Mouse (Mus musculus): ENCODE data around the gene Rbbp6.

The Rbbp6 gene

GRCm38 (mm10) chr7:122970864-122971420 is 5.5 kb downstream of the Rbbp6 start:
- DNase-seq (ENCODE audit: low spot score in 2 of 2) = no peak

GRCm38 (mm10) chr7:122972006-122972689 is 6.7 kb downstream of the Rbbp6 start:
- no peak for DNase-seq (ENCODE audit: low spot score in 2 of 2)

- DNase-seq (ENCODE audit: low spot score in 2 of 2) = no peak
These were observed 14.0 kb downstream of the Rbbp6 start for GRCm38 (mm10) chr7:122979514-122979913.

- DNase-seq (ENCODE audit: low spot score in 2 of 2) = no peak
These were observed 32.7 kb downstream of the Rbbp6 start for GRCm38 (mm10) chr7:122998189-122998588.

- DNase-seq (ENCODE audit: low spot score in 2 of 2) = no peak
These were observed 34.4 kb downstream of the Rbbp6 start for GRCm38 (mm10) chr7:122999871-123000396.

- no peak for DNase-seq (ENCODE audit: low spot score in 2 of 2)
These were observed 35.3 kb downstream of the Rbbp6 start for GRCm38 (mm10) chr7:123000796-123001195.

GRCm38 (mm10) chr7:123001341-123002027 is 36.0 kb downstream of the Rbbp6 start:
- DNase-seq (ENCODE audit: low spot score in 2 of 2) = no peak

GRCm38 (mm10) chr7:123002028-123002410 is 36.5 kb downstream of the Rbbp6 start:
- no peak for DNase-seq (ENCODE audit: low spot score in 2 of 2)

GRCm38 (mm10) chr7:123003207-123003606 is 37.7 kb downstream of the Rbbp6 start:
- no peak for DNase-seq (ENCODE audit: low spot score in 2 of 2)

DNA sequence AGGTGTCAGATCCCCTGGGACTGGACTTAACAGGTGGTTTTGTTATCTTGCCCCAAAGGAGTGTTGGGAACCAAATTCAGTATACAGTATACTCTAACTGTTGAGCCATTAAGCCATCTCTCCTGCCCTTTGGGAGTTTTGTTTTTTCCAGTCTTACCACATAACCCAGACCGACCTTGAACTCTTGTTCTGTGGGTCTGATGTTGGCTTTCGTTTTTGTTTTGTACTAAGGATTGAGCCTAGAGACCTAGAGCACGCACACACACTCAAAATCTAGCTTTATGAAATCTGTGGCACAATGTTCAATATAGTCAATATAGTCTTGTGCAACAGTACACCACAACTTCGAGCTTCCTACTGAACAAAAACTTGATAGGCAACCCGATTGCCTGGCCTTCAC is 39.0 kb downstream of the Rbbp6 start:
- DNase-seq (ENCODE audit: low spot score in 2 of 2) = no peak

DNA sequence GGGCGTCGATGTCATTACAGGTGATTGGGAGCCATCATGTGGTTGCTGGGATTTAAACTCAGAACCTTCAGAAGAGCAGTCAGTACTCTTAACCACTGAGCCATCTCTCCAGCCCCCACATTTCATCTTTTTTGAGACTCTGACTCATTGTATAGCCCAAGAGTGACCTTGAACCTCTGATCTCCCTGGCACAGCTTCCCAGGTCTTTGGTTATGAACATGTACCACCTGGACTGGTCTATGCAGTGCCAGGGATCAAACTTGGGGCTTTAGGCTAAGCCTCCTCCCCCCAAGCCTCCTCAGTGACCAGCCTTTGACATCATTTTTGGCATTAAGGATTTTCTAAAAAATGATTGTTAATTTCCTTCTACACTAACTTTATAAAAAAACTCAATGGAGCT is 40.8 kb downstream of the Rbbp6 start:
- DNase-seq (ENCODE audit: low spot score in 2 of 2) = no peak

- no peak for DNase-seq (ENCODE audit: low spot score in 2 of 2)
These were observed 42.3 kb downstream of the Rbbp6 start for GRCm38 (mm10) chr7:123007743-123008142.

DNA sequence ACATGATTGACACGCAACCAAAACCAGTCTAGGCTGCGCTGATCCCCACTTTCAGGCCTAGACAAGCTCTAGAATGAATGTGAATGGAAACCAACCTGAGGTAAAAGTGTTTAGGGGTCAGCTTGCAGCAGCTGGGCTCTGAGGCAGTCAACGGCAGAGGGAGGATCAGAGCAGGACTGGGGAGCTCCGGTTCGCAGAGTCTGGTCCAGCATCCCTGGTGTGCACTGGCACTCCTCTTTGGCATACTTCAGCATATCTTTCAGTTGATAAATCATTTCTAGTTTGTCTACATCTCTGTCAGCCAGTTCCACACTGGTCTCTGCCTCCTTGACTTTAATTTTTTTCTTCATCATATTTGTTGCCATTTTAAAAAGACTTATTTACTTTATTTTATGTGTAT is 48.0 kb downstream of the Rbbp6 start:
- DNase-seq (ENCODE audit: low spot score in 2 of 2) = no peak

DNA sequence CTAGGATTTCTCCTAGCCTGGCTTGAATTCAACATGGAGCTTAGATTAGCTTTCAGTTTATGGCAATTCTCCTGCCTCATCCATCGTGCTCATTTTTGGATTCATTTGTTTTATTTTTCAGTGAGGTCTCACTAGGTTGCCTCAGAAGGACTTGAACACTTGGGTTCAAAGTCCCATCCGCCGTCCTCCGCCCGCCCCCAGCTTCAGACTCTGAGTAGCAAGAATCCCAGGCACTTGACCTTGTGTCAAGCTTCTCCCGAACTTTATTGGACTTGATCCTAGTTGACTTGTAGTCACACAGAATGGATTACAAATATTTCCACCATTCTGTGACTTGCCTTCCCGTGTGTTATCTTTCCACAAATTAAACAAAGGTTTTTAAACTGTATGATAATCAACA is 49.2 kb downstream of the Rbbp6 start:
- DNase-seq (ENCODE audit: low spot score in 2 of 2) = no peak

DNA sequence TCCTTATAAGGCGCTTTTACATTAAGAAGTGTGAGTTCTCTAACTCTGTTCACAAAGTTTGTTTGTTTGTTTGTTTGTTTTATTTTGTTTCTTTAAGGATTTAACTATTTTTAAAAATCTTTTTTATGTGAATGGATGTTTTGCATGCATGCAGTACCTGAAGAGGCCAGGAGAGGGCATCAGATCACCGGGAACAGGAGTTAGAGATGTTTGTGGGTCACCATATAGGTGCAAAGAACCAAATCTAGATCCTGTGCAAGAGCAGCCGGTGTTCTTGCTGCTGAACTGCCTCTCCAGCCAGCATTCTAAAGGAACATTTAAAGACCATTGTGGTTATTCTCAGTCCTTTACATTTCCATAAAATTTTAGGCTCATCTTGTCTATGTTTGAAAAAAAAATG is 52.1 kb downstream of the Rbbp6 start:
- no peak for DNase-seq (ENCODE audit: low spot score in 2 of 2)

DNA sequence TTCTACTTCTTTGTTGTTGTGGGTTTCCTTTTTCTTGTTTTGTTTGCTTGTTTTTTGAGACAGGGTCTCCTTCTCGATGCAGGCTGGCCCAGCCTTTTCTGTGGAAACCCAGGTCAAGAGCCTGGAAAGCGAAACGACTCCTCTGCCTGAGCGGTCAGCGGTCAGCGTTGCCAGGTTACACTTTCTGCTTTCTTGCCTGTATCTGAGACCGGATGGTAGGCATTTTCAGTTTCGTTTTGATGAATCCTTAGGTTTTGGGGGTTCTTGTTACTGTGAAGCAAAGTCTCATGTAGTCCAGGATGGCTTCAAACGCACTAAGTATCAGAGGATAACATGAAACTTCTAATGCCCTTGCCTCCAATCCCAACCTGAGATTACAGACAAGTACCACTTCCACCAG is 59.6 kb downstream of the Rbbp6 start:
- DNase-seq (ENCODE audit: low spot score in 2 of 2) = no peak

GRCm38 (mm10) chr7:123030295-123030694 is 64.8 kb downstream of the Rbbp6 start:
- DNase-seq (ENCODE audit: low spot score in 2 of 2) = no peak

DNA sequence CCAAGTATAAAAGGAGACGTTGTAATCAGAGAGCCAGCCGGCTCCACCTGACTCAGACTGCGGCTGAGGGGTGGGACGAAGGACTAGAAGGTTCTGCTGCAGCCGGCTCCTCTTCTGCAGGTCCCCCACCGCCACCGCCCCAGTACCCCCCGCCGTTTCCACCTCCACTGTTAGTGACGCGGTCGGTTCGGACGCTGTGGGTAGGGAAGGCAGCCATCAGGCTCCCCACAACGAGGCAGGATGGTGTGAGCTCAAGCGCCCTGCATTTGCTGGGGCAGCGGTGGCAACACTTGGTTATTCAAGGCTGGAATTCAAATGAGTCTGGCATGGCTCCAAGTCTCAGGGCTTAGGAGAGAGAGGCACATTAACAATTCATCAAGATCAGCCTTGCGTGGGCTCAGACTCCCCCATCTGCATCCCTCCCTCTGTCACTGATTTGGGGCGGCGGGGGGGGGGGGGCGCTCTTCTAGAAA is 65.3 kb downstream of the Rbbp6 start:
- peak; percentile 55 to 77 for DNase-seq (ENCODE audit: low spot score in 2 of 2)

DNA sequence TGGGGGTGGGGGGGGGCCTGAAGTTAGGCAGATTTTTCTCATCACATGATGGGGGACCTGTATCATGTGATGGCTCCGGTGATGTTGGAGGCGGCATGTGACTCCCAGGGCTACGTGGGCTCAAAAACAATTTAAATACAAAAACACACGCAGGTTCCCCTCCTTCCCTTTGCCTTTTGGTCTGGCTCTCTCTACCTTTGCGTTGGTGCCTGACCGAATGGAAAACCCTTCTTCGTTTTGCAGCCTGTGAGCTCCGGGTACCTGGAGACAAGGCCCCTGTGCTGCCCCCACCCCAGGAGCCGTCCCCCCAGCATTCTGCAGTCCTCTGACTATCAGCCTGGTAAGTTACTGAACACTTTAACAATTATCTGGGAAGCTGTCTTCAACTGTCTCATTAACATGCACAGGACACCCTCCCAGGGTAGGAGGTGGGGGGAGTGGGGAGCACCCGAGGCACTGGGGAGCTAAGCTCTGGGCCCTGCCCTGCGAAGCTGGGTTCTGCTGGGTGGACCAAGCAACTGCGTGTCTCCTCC is 65.8 kb downstream of the Rbbp6 start:
- peak in 1 of 2 experiments; percentile 35 for DNase-seq (ENCODE audit: low spot score in 2 of 2)

GRCm38 (mm10) chr7:123035314-123035713 is 69.8 kb downstream of the Rbbp6 start:
- DNase-seq (ENCODE audit: low spot score in 2 of 2) = peak in 1 of 2 experiments; percentile 50

GRCm38 (mm10) chr7:123039302-123039701 is 73.8 kb downstream of the Rbbp6 start:
- no peak for DNase-seq (ENCODE audit: low spot score in 2 of 2)

GRCm38 (mm10) chr7:123045146-123045545 is 79.7 kb downstream of the Rbbp6 start:
- DNase-seq (ENCODE audit: low spot score in 2 of 2) = no peak

Measured in left cerebral cortex, adult 9 months (tissue).